Mouse (Mus musculus): ENCODE measurements around the gene C1qc.

- TF ChIP-seq POLR2A (IDR thresholded peaks at IDR 0.05; ENCODE audit: extremely low read depth, insufficient read depth, low read length) (no peak), CTCF (IDR thresholded peaks at IDR 0.05; ENCODE audit: extremely low read depth, insufficient read depth, low read length) (no peak)
Observed at GRCm38 (mm10) chr4:136934746-136935613, 42.1 kb upstream of the C1qc start.
